Mouse (Mus musculus): ENCODE measurements around the gene Sucla2. TPM values are rescaled to one million over a fixed set of nuclear protein-coding genes. Genes with fewer than 3 reads are reported as not detected.
"Not testable (repeated sequence)": the region's sequence is repeated elsewhere in the genome, so short reads cannot be mapped to it uniquely, and the experiment has no call there.

The Sucla2 gene
- polyA plus RNA-seq, 1 experiment, result 1,877 TPM

DNA sequence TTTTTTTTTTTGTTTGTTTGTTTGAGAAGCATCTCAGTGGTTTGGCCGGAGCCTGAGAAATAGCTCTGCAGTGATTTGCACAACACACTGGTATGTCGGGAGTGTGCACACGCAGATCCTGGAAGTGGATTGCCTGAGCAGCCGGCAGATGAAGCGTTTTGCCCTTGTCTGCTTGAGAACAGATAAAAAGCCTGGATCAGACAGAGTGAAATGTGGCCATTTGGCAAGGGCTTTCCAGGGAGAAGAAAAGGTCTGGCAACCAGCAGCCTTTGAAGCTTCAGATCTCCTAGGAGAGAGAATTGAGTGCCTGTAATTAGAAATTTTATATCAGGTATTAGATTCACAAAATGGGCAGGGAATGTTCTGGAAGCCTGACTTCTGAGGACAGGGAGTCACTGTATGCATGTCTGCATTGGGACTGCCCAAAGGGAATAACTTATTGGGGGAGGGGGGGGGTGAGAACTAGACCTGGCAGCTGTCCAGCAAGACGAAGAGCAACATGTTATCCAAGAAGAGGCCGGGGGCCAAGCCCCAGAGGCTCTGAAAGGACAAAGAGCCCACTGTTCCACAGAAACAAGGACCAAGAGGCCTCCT is 22.4 kb upstream of the Sucla2 start:
- Histone ChIP-seq H3K4me1 (ENCODE audit: control insufficient read depth, insufficient read depth, insufficient read length, low read length) (peaks cover 17% of the 10 kb centered on the region), H3K4me3 (ENCODE audit: insufficient read depth, low read depth, low read length) (no peak overlapping the region), H3K27ac (replicated peaks; ENCODE audit: low read depth, low read length) (no peak overlapping the region)

DNA sequence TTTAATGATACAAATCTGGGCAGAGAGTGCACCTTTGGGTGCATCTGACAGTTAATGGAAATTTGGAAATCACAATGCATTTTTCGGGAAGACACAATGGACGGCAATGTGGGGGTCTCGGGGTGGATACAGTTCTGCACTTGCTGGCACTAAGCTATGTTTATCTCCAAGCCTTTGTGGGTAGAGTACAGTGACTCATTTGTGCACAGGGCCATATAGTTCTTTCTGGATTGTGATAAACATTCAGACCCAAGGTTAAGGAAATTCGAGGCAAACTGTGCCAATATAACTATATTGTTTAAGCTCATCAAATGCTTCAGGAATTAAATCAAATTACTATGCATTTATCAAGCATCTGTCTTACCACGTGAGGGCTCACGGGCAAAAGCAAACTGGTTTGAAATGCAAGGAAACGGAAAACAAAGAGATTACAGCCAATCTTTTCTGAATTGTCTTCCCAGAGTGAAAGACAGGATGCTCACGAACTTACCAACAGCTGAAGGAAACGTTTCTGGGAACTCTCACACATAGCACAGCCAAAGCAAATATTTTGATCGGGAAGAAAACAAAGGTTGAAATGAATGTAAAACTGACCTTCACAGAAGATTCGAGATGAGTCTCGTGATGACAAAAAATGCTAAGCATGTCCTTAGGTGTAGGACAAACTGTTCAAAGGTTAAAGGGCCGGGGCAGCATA is 21.7 kb upstream of the Sucla2 start:
- Histone ChIP-seq H3K4me1 (ENCODE audit: control insufficient read depth, insufficient read depth, insufficient read length, low read length) (peaks cover 17% of the 10 kb centered on the region), H3K4me3 (ENCODE audit: insufficient read depth, low read depth, low read length) (no peak overlapping the region), H3K27ac (replicated peaks; ENCODE audit: low read depth, low read length) (peak overlapping the region; percentile 61)

DNA sequence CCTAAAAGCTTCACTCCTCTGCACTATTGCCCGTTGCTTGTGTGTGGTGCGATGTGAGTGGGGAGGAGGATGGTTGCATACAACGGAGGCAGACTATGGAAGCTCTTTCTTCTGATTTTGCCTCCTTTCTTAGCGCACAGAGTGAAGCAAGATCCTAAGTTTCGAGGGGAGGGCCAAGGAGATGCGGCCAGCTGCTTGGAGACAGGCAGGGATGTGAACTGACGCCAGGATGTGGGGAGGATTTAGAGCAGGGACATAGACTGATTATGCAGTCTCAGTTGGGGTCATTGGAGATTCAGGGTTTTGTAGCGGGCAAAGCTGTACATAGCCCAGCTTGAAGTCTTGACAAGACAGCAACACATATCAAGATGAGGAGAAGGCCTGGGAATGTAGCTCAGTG is 18.8 kb upstream of the Sucla2 start:
- H3K4me3 ChIP-seq (ENCODE audit: insufficient read depth, low read depth, low read length), result no peak overlapping the region
- H3K27ac ChIP-seq (replicated peaks; ENCODE audit: low read depth, low read length), result no peak overlapping the region
- peaks cover 24% of the 10 kb centered on the region for H3K4me1 ChIP-seq (ENCODE audit: control insufficient read depth, insufficient read depth, insufficient read length, low read length)

DNA sequence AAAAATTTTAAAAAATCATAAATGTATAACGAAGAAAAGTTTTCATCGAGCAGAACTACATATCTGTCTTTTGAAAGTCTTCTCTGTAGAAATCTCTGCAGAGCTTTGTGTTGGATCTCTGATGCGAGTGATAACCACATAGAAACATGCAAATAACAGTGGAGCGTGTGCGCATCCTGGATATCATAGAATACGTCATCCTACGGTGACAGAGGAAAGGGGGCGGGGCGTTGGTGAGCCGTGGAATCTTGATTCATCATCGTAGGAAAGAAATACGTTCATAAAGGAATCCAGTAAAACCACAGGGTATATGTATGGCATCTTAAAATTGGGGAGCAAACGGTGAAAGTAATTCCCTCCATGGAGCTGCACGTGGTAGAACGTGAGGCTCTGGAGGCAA is 17.9 kb upstream of the Sucla2 start:
- H3K27ac ChIP-seq (replicated peaks; ENCODE audit: low read depth, low read length), result no peak overlapping the region

DNA sequence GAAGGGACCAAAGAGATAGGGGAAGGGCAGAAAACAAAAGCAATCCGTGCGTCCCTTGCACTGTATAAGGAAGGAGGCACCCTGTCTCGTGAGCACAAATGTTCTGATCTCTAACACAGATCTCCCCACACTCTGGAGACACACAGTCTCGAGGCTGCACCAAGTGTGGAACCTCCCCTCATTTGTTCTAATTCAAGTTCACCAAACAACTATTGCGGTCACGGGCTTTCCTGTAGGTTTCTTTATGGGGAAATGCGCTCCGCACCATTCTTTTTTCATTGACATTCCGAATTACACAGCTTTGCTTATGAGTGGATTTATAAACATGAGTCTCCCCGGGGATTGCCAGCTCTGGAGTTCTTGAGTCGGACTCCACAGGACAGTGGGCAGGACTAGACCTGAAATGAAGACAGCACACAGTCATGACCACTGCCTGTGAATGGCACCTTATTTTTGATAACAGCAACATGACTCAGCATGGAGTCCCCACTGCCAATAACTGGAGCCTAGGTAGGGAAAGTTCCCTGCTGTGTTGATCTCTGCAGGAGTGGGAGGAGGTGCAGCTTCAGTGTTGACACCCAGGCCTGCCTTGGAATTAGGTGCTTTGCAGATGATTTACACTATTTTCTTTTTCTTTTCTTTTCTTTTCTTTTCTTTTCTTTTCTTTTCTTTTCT is 17.3 kb upstream of the Sucla2 start:
- H3K4me3 ChIP-seq (ENCODE audit: insufficient read depth, low read depth, low read length), result no peak overlapping the region
- H3K4me1 ChIP-seq (ENCODE audit: control insufficient read depth, insufficient read depth, insufficient read length, low read length), result peaks cover 19% of the 10 kb centered on the region
- no peak overlapping the region for H3K27ac ChIP-seq (replicated peaks; ENCODE audit: low read depth, low read length)

More for the DNA sequence above, 17.9 kb upstream of the Sucla2 start:
- Histone ChIP-seq H3K4me1 (ENCODE audit: control insufficient read depth, insufficient read depth, insufficient read length, low read length) (peaks cover 22% of the 10 kb centered on the region), H3K4me3 (ENCODE audit: insufficient read depth, low read depth, low read length) (no peak overlapping the region)

DNA sequence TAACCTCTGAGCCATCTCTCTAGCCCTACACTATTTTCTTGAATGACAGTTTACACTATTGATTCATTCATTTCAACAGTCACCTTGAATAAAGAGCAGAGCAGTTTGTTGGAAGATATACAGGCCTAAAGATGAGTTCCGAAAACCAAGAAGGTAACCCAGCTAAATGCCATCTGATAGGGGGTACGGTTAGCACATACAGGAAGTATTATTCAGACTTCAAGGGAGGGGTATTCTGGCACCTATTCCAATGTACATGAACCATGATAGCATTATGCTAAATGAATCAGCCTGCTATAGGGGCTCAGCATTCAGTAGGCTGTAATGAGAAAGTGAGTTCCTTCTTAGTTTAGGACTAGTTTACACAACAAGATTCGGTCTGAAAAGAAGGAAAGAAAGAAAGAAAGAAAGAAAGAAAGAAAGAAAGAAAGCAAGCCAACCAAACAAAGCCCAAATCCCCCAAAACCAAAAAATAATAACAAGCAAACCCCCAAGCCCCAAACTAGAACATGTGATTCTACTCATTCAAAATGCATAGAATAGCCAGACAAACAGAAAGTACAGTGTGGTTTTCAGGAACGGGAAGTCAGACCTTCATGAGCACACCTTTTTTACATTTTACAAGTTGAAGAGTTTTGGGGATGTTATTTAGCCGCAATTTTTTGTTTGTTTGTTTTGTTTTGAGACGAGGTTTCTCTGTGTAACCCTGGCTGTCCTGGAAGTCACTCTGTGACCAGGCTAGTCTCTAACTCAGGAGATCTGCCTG is 16.3 kb upstream of the Sucla2 start:
- H3K27ac ChIP-seq (replicated peaks; ENCODE audit: low read depth, low read length), result no peak overlapping the region
- H3K4me1 ChIP-seq (ENCODE audit: control insufficient read depth, insufficient read depth, insufficient read length, low read length), result peaks cover 17% of the 10 kb centered on the region
- no peak overlapping the region for H3K4me3 ChIP-seq (ENCODE audit: insufficient read depth, low read depth, low read length)

DNA sequence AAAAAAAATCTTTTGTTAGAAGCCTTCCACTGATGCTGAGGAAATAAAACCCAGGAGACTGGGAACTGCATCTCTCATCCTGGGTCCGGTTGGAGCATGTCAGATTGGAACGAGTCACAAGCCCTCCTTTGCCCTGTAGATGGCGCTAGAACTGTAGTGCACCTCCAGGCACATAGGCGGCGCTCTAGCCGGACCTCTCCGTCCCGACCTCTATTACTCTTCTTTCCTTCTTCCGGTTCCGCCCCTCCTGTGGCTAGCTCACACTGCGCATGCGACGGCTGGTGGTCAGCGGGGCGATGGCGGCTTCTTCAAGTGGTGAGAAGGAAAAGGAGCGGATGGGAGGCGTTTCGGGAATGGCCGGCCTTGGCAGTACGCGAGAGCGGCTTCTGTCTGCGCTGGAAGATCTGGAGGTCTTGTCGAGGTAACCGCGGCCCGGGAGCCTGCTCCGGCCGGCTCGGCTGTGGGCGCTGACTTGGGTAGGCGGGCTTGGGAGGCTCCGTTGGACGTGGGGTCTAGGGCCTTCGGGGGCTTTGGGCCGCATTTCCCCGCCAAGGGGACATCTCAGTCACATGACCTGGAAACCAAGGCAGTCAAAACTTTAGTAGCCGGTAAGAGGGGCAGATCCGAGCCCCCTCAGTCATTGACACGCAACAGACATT is 15.2 kb upstream of the Sucla2 start, which contains the start of gene Med4:
Gene Med4 (plus strand): TSS at position 261 of the 659 bp plus-strand sequence.
- H3K4me1 ChIP-seq (ENCODE audit: control insufficient read depth, insufficient read depth, insufficient read length, low read length), result peaks cover 15% of the 10 kb centered on the region
- H3K27ac ChIP-seq (replicated peaks; ENCODE audit: low read depth, low read length), result 0 out of 2 replicates have a peak within 1 kb of the TSS, but pooled peaks have one; percentile 36
- peak within 1 kb of the TSS; percentile 87 for H3K4me3 ChIP-seq (ENCODE audit: insufficient read depth, low read depth, low read length)

DNA sequence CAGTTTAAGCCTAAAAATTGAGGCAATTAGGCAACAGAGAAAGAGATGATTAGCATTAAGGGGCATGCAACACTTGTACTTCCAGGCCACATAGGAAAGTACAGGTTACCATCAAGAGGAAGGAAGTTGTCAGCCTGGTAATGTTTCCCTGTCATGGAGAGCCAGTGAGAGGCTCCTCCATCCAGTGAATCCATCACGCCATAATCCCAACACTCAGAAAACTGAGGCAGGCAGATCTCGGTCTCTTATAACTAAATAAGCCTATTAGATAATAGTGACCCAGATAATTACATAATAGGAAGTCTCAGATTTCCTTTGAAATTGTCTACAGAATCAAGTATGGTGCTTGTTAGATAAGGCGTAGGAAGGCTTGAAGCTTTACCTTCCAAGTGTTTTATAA is 983 bp upstream of the Sucla2 start:
- peak overlapping the region; percentile 62; the same call in 1 of the 2 replicates for H3K27ac ChIP-seq (replicated peaks; ENCODE audit: low read depth, low read length)
- H3K4me1 ChIP-seq (ENCODE audit: control insufficient read depth, insufficient read depth, insufficient read length, low read length), result no peaks in the 10 kb centered on the region
- H3K4me3 ChIP-seq (ENCODE audit: insufficient read depth, low read depth, low read length), result no peak overlapping the region

DNA sequence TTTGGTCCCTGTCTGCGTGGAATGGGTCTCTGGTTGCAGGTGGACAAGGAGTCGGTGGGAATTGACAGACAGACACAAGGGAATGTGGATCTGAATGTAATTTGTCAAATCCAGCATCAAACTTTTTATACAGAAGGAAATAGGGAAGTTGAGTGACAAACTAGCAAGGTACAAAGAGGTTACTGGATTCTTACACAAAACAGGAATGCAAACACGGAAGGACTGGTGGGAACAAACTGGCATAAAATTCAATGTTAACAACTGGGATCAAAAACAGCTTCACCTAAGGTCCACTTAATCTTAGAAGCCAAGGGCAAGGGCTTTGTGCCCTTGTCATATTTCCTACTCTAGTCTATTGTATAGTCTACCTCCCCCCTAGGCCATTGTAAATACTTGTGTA is 3.5 kb downstream of the Sucla2 start:
- not testable (repeated sequence) for H3K4me1 ChIP-seq (ENCODE audit: control insufficient read depth, insufficient read depth, insufficient read length, low read length); H3K27ac ChIP-seq (replicated peaks; ENCODE audit: low read depth, low read length); H3K4me3 ChIP-seq (ENCODE audit: insufficient read depth, low read depth, low read length)

DNA sequence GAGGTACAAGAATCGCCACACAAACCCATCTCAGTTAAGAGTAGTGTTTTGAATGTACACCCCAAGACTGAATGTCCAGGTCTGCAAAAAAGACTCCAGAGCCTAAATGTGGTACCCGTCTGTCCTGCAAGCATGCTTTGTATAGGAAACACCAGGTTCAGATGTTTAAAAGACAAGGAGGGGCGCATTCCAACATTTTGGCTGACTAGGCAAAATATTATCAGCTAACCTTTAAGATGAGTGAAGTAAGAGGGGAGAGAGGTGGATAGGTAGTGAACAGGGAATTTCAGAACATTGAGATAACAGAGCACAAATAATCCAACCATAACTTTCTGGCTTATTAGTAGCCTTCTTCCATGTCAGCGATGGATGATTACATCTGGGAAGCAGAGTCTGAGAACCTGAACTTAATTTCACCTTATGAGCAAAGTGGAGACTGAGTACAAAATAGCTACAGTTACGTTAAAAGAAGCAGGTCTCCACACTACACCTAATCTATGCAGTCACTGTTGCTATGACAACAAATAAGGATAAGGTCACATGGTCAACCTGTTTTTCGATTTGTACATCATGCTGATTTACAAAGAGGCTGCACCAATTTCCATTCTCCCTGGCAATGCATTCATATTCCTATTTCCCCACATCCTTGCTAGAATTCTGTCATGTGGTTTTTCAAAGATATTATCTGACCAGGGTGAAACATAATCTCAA is 8.8 kb downstream of the Sucla2 start:
- H3K4me1 ChIP-seq (ENCODE audit: control insufficient read depth, insufficient read depth, insufficient read length, low read length), result peaks cover 5% of the 10 kb centered on the region; the same call in 1 of the 2 replicates
- peak overlapping the region; percentile 77; the same call in 1 of the 2 replicates for H3K27ac ChIP-seq (replicated peaks; ENCODE audit: low read depth, low read length)
- no peak overlapping the region for H3K4me3 ChIP-seq (ENCODE audit: insufficient read depth, low read depth, low read length)

DNA sequence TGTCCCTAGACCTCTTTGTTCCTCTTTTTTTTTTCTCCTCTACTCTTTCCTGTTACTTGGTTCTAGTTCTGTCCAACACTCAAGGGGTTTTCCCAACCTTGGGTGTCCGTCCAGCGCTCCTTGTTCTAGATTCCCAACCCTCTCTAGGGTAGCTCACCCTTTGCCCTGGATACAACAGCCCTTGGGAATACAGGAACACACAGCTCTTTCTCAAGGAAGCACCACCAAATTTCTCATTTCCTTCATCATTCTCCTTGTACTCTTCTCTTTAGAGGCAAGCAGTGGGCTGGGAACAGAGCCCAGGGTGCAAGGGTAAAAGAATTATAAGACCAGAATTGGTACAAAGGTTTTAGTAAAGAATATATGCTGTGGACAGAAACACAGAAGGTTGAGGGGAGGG is 10.5 kb downstream of the Sucla2 start:
- peak overlapping the region; percentile 97 for H3K27ac ChIP-seq (replicated peaks; ENCODE audit: low read depth, low read length)
- H3K4me1 ChIP-seq (ENCODE audit: control insufficient read depth, insufficient read depth, insufficient read length, low read length), result peaks cover 5% of the 10 kb centered on the region; the same call in 1 of the 2 replicates
- H3K4me3 ChIP-seq (ENCODE audit: insufficient read depth, low read depth, low read length), result no peak overlapping the region

DNA sequence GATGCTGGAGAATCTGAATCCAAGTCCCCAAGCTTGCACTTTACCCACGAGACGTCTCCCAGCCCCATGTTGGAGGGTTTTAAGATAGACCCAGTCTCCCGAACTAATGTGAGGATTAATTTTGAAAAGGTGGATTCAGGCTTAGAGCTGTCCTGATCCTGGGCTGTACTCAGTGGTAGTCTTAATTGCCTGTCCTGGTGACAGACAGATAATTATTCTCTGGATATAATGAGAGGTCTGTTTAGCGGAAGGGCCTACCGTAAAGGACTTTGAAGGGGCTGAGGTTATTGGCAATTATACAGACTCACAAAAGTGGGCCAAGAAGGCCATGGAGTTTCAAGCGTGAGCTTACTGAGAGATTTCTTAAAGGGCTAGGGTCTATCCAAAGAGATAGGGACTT is 18.7 kb downstream of the Sucla2 start:
- peaks cover 12% of the 10 kb centered on the region for H3K4me1 ChIP-seq (ENCODE audit: control insufficient read depth, insufficient read depth, insufficient read length, low read length)
- no peak overlapping the region for H3K4me3 ChIP-seq (ENCODE audit: insufficient read depth, low read depth, low read length)

DNA sequence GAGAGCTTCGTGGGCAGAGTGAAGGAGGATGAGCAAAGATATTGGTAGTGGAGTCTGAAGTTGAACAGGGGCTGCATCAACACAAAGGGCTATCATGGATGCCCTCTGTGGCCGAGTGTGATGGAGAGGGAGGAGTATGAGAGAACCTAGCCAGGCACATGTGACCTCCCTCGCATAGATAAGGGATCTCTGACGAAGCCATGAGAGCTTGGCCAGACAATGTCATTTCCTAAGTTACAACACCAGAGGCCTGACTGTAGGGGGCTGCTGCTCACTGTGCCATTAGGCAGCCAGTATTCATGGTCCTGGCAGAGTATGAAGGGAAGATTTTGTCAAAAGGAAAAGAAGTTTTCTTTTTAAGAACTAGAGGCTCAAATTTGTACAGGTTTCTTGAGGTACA is 21.9 kb downstream of the Sucla2 start:
- H3K27ac ChIP-seq (replicated peaks; ENCODE audit: low read depth, low read length), result peak overlapping the region; percentile 95
- H3K4me3 ChIP-seq (ENCODE audit: insufficient read depth, low read depth, low read length), result no peak overlapping the region
- peaks cover 13% of the 10 kb centered on the region for H3K4me1 ChIP-seq (ENCODE audit: control insufficient read depth, insufficient read depth, insufficient read length, low read length)

More for the DNA sequence above, 18.7 kb downstream of the Sucla2 start:
- no peak overlapping the region for H3K27ac ChIP-seq (replicated peaks; ENCODE audit: low read depth, low read length)

DNA sequence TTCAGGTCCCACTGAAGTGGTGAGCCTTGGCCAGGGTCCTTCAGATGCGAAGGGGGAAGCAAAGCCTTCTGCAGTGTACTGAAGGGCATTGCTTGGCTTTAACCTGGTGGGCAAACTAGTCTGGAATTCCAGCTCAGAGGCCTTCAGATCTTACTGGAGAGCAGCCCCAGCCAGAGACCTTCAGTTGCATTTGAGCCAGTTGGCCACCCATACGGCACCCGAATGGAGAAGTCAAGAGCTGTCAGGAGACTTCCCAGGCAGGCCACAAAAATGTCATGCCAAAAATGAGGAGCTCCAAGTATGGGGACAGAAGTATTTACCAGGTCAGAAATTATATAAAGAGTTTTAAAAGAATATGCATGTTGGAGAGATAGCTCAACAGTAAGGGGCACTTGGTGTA is 22.9 kb downstream of the Sucla2 start, which contains the start of gene Nudt15:
Gene Nudt15 (minus strand): TSS at position 192 of the 400 bp plus-strand sequence.
- Histone ChIP-seq H3K4me1 (ENCODE audit: control insufficient read depth, insufficient read depth, insufficient read length, low read length) (peaks cover 14% of the 10 kb centered on the region), H3K4me3 (ENCODE audit: insufficient read depth, low read depth, low read length) (peak within 1 kb of the TSS; percentile 12; the same call in 1 of the 2 replicates), H3K27ac (replicated peaks; ENCODE audit: low read depth, low read length) (peak within 1 kb of the TSS; percentile 95)

Data from brown adipose tissue, adult 24 weeks (tissue).